Mouse (Mus musculus): ENCODE measurements around the gene Tnrc6c. TPM values are rescaled to one million over a fixed set of nuclear protein-coding genes. Genes with fewer than 3 reads are reported as not detected.

Gene Tnrc6c
- polyA plus RNA-seq, 1 experiment, result 14.9 TPM

- Histone ChIP-seq H3K27ac (ENCODE audit: insufficient read depth, low read depth, low read length) (no peak overlapping the region), H3K4me1 (ENCODE audit: control insufficient read depth, insufficient read depth, low read length) (no peaks in the 10 kb centered on the region)
- WGBS, result 65% methylated on average over 11 of the region's 11 CpGs
These were observed 15.3 kb upstream of the Tnrc6c start for GRCm38 (mm10) chr11:117638809-117639208.

GRCm38 (mm10) chr11:117639331-117639970, 14.6 kb upstream of the Tnrc6c start:
- no peak for TF ChIP-seq CTCF (conservative IDR thresholded peaks at IDR 0.05; ENCODE audit: insufficient read depth, insufficient read length, low read depth, low read length)
- TF ChIP-seq POLR2A (IDR thresholded peaks at IDR 0.05; ENCODE audit: low read depth, low read length), result no peak
- DNase-seq, result no peak
- Histone ChIP-seq H3K4me1 (ENCODE audit: control insufficient read depth, insufficient read depth, low read length) (no peaks in the 10 kb centered on the region), H3K36me3 (ENCODE audit: control insufficient read depth, insufficient read depth, low read length) (no peaks in the 10 kb centered on the region), H3K27ac (ENCODE audit: insufficient read depth, low read depth, low read length) (no peak overlapping the region), H3K27me3 (replicated peaks; ENCODE audit: control insufficient read depth, insufficient read depth, low read length) (no peaks in the 10 kb centered on the region), H3K4me3 (ENCODE audit: insufficient read depth, low read depth, low read length) (no peak overlapping the region)
- WGBS, result 71% methylated on average over 7 of the region's 7 CpGs

More at GRCm38 (mm10) chr11:117638809-117639208, 15.3 kb upstream of the Tnrc6c start:
- H3K27me3 ChIP-seq (replicated peaks; ENCODE audit: control insufficient read depth, insufficient read depth, low read length), result no peaks in the 10 kb centered on the region
- no peaks in the 10 kb centered on the region for H3K36me3 ChIP-seq (ENCODE audit: control insufficient read depth, insufficient read depth, low read length)
- H3K4me3 ChIP-seq (ENCODE audit: insufficient read depth, low read depth, low read length), result no peak overlapping the region
- no peak for DNase-seq
- TF ChIP-seq POLR2A (IDR thresholded peaks at IDR 0.05; ENCODE audit: low read depth, low read length), result no peak
- no peak for TF ChIP-seq CTCF (conservative IDR thresholded peaks at IDR 0.05; ENCODE audit: insufficient read depth, insufficient read length, low read depth, low read length)

- no peaks in the 10 kb centered on the region for H3K4me1 ChIP-seq (ENCODE audit: control insufficient read depth, insufficient read depth, low read length)
These were observed 11.9 kb upstream of the Tnrc6c start for GRCm38 (mm10) chr11:117642181-117642580.

GRCm38 (mm10) chr11:117643240-117643639, 10.8 kb upstream of the Tnrc6c start:
- no peak overlapping the region for H3K4me3 ChIP-seq (ENCODE audit: insufficient read depth, low read depth, low read length)
- WGBS, result 61% methylated on average over 10 of the region's 10 CpGs
- H3K36me3 ChIP-seq (ENCODE audit: control insufficient read depth, insufficient read depth, low read length), result no peaks in the 10 kb centered on the region
- no peak for DNase-seq
- no peaks in the 10 kb centered on the region for H3K4me1 ChIP-seq (ENCODE audit: control insufficient read depth, insufficient read depth, low read length)
- TF ChIP-seq CTCF (conservative IDR thresholded peaks at IDR 0.05; ENCODE audit: insufficient read depth, insufficient read length, low read depth, low read length) (no peak), POLR2A (IDR thresholded peaks at IDR 0.05; ENCODE audit: low read depth, low read length) (no peak)
- H3K27me3 ChIP-seq (replicated peaks; ENCODE audit: control insufficient read depth, insufficient read depth, low read length), result no peaks in the 10 kb centered on the region
- H3K27ac ChIP-seq (ENCODE audit: insufficient read depth, low read depth, low read length), result no peak overlapping the region

More at GRCm38 (mm10) chr11:117642181-117642580, 11.9 kb upstream of the Tnrc6c start:
- DNase-seq, result no peak
- no peak overlapping the region for H3K27ac ChIP-seq (ENCODE audit: insufficient read depth, low read depth, low read length)
- no peak for TF ChIP-seq POLR2A (IDR thresholded peaks at IDR 0.05; ENCODE audit: low read depth, low read length)
- TF ChIP-seq CTCF (conservative IDR thresholded peaks at IDR 0.05; ENCODE audit: insufficient read depth, insufficient read length, low read depth, low read length), result 0 out of 2 replicates have a peak, but pooled peaks have one; percentile 13
- WGBS, result 95% methylated on average over 2 of the region's 2 CpGs
- no peaks in the 10 kb centered on the region for H3K36me3 ChIP-seq (ENCODE audit: control insufficient read depth, insufficient read depth, low read length)
- H3K27me3 ChIP-seq (replicated peaks; ENCODE audit: control insufficient read depth, insufficient read depth, low read length), result no peaks in the 10 kb centered on the region
- no peak overlapping the region for H3K4me3 ChIP-seq (ENCODE audit: insufficient read depth, low read depth, low read length)

- Histone ChIP-seq H3K27ac (ENCODE audit: insufficient read depth, low read depth, low read length) (no peak overlapping the region), H3K27me3 (replicated peaks; ENCODE audit: control insufficient read depth, insufficient read depth, low read length) (no peaks in the 10 kb centered on the region), H3K36me3 (ENCODE audit: control insufficient read depth, insufficient read depth, low read length) (no peaks in the 10 kb centered on the region), H3K4me3 (ENCODE audit: insufficient read depth, low read depth, low read length) (no peak overlapping the region), H3K4me1 (ENCODE audit: control insufficient read depth, insufficient read depth, low read length) (no peaks in the 10 kb centered on the region)
- TF ChIP-seq CTCF (conservative IDR thresholded peaks at IDR 0.05; ENCODE audit: insufficient read depth, insufficient read length, low read depth, low read length), result no peak
- no peak for TF ChIP-seq POLR2A (IDR thresholded peaks at IDR 0.05; ENCODE audit: low read depth, low read length)
- WGBS, result 65% methylated on average over 4 of the region's 4 CpGs
- DNase-seq, result no peak
These were observed 7.3 kb upstream of the Tnrc6c start for GRCm38 (mm10) chr11:117646786-117647185.

- 78% methylated on average over 6 of the region's 6 CpGs for WGBS
- no peak for TF ChIP-seq POLR2A (IDR thresholded peaks at IDR 0.05; ENCODE audit: low read depth, low read length)
- TF ChIP-seq CTCF (conservative IDR thresholded peaks at IDR 0.05; ENCODE audit: insufficient read depth, insufficient read length, low read depth, low read length), result no peak
- Histone ChIP-seq H3K27me3 (replicated peaks; ENCODE audit: control insufficient read depth, insufficient read depth, low read length) (no peaks in the 10 kb centered on the region), H3K27ac (ENCODE audit: insufficient read depth, low read depth, low read length) (no peak overlapping the region), H3K4me3 (ENCODE audit: insufficient read depth, low read depth, low read length) (no peak overlapping the region), H3K36me3 (ENCODE audit: control insufficient read depth, insufficient read depth, low read length) (no peaks in the 10 kb centered on the region), H3K4me1 (ENCODE audit: control insufficient read depth, insufficient read depth, low read length) (no peaks in the 10 kb centered on the region)
- no peak for DNase-seq
These were observed 6.1 kb upstream of the Tnrc6c start for GRCm38 (mm10) chr11:117648005-117648404.

GRCm38 (mm10) chr11:117650721-117651644, 3.1 kb upstream of the Tnrc6c start:
- Histone ChIP-seq H3K4me3 (ENCODE audit: insufficient read depth, low read depth, low read length) (no peak overlapping the region), H3K27ac (ENCODE audit: insufficient read depth, low read depth, low read length) (no peak overlapping the region), H3K27me3 (replicated peaks; ENCODE audit: control insufficient read depth, insufficient read depth, low read length) (no peaks in the 10 kb centered on the region), H3K36me3 (ENCODE audit: control insufficient read depth, insufficient read depth, low read length) (no peaks in the 10 kb centered on the region), H3K4me1 (ENCODE audit: control insufficient read depth, insufficient read depth, low read length) (peaks cover 2% of the 10 kb centered on the region; the same call in 1 of the 2 replicates)
- DNase-seq, result no peak
- WGBS, result 89% methylated on average over 13 of the region's 13 CpGs
- TF ChIP-seq POLR2A (IDR thresholded peaks at IDR 0.05; ENCODE audit: low read depth, low read length) (no peak), CTCF (conservative IDR thresholded peaks at IDR 0.05; ENCODE audit: insufficient read depth, insufficient read length, low read depth, low read length) (no peak)

All from kidney, adult 2 months (tissue).